Mouse (Mus musculus) lung, postnatal 0 days (tissue): Measurements from ENCODE around the gene Rab11fip5.

Source experiments
- CTCF ChIP-seq: IDR thresholded peaks from 2 replicates; pipeline ENCODE4 v1.5.1; 2016; ENCODE audit warnings: antibody characterized with exemption, mild to moderate bottlenecking
- EP300 ChIP-seq: IDR thresholded peaks from 2 replicates; pipeline ENCODE4 v1.6.1; 2016; ENCODE audit warnings: antibody characterized with exemption, mild to moderate bottlenecking, control low read depth

DNA sequence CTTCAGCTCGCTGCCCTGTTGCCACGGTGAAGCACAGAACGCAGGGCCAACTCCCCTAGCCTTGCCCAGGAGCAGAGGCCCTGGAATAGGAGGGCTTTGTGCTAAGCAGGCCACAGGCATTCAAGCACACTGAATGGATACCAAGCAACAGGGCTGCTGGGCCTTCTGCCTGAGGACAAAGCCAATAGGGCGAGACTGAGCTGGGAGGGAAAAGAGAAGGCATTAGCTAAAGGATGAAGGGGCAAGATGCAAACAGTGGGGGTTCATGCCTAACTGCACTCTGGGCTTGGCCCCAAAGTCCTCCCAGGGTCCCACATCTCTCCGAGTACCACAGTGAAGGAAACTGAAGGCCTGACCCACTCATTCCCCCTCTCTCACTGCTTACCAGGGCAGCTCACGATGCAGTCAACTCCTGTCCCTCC, 54.0 kb downstream of the Rab11fip5 start:
- TF ChIP-seq CTCF: no peak
- TF ChIP-seq EP300: no peak
